Mouse (Mus musculus): ENCODE measurements around the gene Esp38.
"Not testable (repeated sequence)": the region's sequence is repeated elsewhere in the genome, so short reads cannot be mapped to it uniquely, and the experiment has no call there.

Gene Esp38

GRCm38 (mm10) chr17:39950220-39950619 is at the start of gene Esp38:
TSS of gene Esp38 (plus strand) at chr17:39950520.
- in situ Hi-C loops (cut with MboI; ENCODE audit: unreplicated experiment in 2 of 2) = no loop called here

DNA sequence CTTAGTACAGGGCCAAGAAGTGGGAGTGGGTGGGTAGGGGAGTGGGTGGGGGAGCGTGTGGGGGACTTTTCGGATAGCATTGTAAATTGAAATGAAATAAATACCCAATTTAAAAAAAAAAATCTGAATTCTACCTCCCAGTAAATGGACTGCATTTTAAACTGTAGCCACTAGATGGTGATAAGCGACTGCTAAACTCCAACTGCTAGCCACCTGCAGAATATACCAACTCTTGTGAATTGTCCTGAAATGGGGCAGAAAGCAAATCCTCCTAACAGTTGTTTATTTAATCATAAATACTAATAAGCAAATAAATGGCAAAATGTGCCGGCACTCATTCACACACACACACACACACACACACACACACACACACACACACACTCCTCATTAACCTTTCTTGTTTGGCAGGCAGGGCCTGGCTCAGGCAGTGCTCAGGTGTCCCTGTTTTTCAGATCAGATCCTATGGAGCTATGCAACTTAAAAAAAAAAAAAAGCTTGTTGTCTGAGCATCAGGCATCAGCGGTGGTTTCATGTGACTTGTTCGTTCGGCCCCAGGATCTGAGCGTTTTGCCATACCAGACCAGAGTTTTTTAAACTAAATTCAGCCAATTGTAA is 47.3 kb upstream of the Esp38 start:
- in situ Hi-C loops (cut with MboI; ENCODE audit: unreplicated experiment in 2 of 2) = not testable (repeated sequence)
